Mouse (Mus musculus) erythroblast, embryonic 14.5 days (primary cell): Measurements from ENCODE around the gene Actrt2.

Source experiments
- GATA1 ChIP-seq: IDR thresholded peaks from 2 replicates; pipeline ENCODE4 v1.6.1; 2012; ENCODE audit warnings: low read length, inconsistent platforms, mixed read lengths
- TAL1 ChIP-seq: IDR thresholded peaks from 3 replicates; pipeline ENCODE4 v1.6.1; 2012; ENCODE audit warnings: low read length, inconsistent platforms, mixed read lengths

GRCm38 (mm10) chr4:154706442-154706841 lies 38.8 kb upstream of the Actrt2 start:
- TF ChIP-seq TAL1, result no peak
- no peak for TF ChIP-seq GATA1
